Mouse (Mus musculus): Measurements from ENCODE around the gene Krtap1-5. TPM values are rescaled to one million over a fixed set of nuclear protein-coding genes. Genes with fewer than 3 reads are reported as not detected.

The Krtap1-5 gene
- polyA plus RNA-seq, 1 experiment from 2014 or later: not detected

DNA sequence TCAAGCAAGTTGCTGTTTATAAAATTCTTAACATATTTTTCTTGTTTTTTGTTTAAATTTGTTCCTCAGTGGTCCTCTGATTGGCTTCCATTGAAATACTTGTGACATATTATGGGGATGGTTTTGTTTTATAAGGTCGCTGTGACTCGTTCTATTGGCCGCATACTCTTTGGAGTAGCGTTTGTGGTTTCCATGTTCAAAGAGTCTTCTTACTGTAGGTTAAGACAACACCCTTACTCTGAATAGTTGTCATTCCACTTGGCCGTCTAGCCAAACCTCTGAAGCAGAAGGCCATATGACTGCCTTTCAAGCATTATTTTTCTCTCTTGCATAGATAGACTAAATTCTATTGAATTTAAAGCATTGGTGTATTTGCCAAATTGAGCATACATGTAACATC, 235 bp upstream of the Krtap1-5 start:
- H3K4me1 ChIP-seq: no peaks in the 10 kb centered on the region
- no peak overlapping the region for H3K4me2 ChIP-seq (replicated peaks)
- no peak overlapping the region for H3K27ac ChIP-seq (replicated peaks)
- no peak for ATAC-seq (ENCODE audit: low FRiP score, low read depth)
- H3K36me3 ChIP-seq: no peaks in the 10 kb centered on the region
- no peak overlapping the region for H3K9ac ChIP-seq (replicated peaks)
- WGBS: 94% methylated on average over 5 of the region's 5 CpGs
- H3K4me3 ChIP-seq: no peak overlapping the region
- no peaks in the 10 kb centered on the region for H3K27me3 ChIP-seq
- no peaks in the 10 kb centered on the region for H3K9me3 ChIP-seq

GRCm38 (mm10) chr11:99574106-99574505, 6.7 kb downstream of the Krtap1-5 start:
- no peak overlapping the region for H3K27ac ChIP-seq (replicated peaks)
- no peaks in the 10 kb centered on the region for H3K9me3 ChIP-seq
- WGBS: 1% methylated on average over 7 of the region's 7 CpGs
- H3K4me2 ChIP-seq (replicated peaks): peak overlapping the region; percentile 37
- H3K27me3 ChIP-seq: no peaks in the 10 kb centered on the region
- H3K4me1 ChIP-seq: no peaks in the 10 kb centered on the region; the same call in 1 of the 2 replicates
- ATAC-seq (ENCODE audit: low FRiP score, low read depth): 0 out of 2 replicates have a peak, but pooled peaks have one; percentile 49
- H3K4me3 ChIP-seq: no peak overlapping the region; the same call in 1 of the 2 replicates
- H3K9ac ChIP-seq (replicated peaks): no peak overlapping the region
- H3K36me3 ChIP-seq: no peaks in the 10 kb centered on the region

DNA sequence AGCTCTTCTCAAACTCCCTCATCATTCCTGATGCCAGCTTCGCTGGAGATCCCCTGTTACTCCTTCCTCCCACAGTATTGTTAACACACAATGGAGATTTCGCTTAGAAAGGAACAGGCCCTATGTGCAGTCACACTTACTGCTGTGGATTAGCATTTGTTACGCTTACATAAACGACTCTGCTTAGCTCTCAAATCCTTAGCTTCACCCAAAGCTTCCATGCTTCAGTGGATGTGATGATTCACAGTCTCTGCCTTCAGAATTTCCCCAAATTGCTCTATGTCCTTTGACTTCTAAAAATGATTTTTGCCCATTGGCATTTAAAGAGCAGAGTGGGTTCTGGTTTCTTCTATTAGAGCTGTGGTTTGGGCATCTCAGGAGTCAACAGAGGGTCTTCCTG, 7.7 kb downstream of the Krtap1-5 start:
- WGBS: 16% methylated on average over 4 of the region's 4 CpGs
- Histone ChIP-seq H3K27ac (replicated peaks) (no peak overlapping the region), H3K27me3 (no peaks in the 10 kb centered on the region), H3K9me3 (no peaks in the 10 kb centered on the region), H3K4me3 (no peak overlapping the region), H3K36me3 (no peaks in the 10 kb centered on the region), H3K4me2 (replicated peaks) (peak overlapping the region; percentile 22; the same call in 1 of the 2 replicates), H3K4me1 (no peaks in the 10 kb centered on the region; the same call in 1 of the 2 replicates), H3K9ac (replicated peaks) (no peak overlapping the region)
- no peak for ATAC-seq (ENCODE audit: low FRiP score, low read depth)

GRCm38 (mm10) chr11:99566530-99566929, 14.3 kb downstream of the Krtap1-5 start, which contains the start of gene Krtap3-1:
Gene Krtap3-1 (minus strand): TSS chr11:99566630.
- ATAC-seq (ENCODE audit: low FRiP score, low read depth): no peak
- no peaks in the 10 kb centered on the region for H3K36me3 ChIP-seq
- H3K9me3 ChIP-seq: no peaks in the 10 kb centered on the region
- no peak within 1 kb of the TSS for H3K27ac ChIP-seq (replicated peaks)
- H3K4me3 ChIP-seq: no peak within 1 kb of the TSS
- no peaks in the 10 kb centered on the region for H3K27me3 ChIP-seq
- H3K4me1 ChIP-seq: no peaks in the 10 kb centered on the region
- 92% methylated on average over 7 of the region's 7 CpGs for WGBS
- no peak within 1 kb of the TSS for H3K9ac ChIP-seq (replicated peaks)
- no peak within 1 kb of the TSS for H3K4me2 ChIP-seq (replicated peaks)

DNA sequence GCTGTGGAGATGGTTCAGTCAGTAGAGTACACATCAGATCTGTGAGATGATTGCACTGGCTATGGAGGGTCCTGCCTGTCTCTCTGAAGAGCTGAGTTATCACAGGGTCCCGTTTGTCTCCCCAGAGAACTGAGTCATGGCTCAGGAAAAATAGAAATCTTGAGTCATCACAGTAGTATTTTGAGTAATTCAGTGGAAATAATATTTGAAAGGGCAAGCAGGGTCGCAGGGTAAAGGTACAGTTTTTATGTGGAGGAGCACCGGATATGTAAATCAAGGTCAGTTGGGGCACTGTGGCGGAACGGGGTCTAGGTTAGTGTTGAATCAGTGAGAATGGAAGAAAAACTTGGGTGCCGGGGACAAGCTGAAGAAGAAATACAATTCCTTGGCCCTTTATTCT, 18.2 kb downstream of the Krtap1-5 start:
- Histone ChIP-seq H3K27me3 (no peaks in the 10 kb centered on the region), H3K9ac (replicated peaks) (no peak overlapping the region), H3K27ac (replicated peaks) (no peak overlapping the region), H3K4me3 (no peak overlapping the region), H3K36me3 (no peaks in the 10 kb centered on the region), H3K4me2 (replicated peaks) (no peak overlapping the region), H3K4me1 (no peaks in the 10 kb centered on the region), H3K9me3 (no peaks in the 10 kb centered on the region)
- WGBS: 77% methylated on average over 6 of the region's 6 CpGs
- ATAC-seq (ENCODE audit: low FRiP score, low read depth): no peak

DNA sequence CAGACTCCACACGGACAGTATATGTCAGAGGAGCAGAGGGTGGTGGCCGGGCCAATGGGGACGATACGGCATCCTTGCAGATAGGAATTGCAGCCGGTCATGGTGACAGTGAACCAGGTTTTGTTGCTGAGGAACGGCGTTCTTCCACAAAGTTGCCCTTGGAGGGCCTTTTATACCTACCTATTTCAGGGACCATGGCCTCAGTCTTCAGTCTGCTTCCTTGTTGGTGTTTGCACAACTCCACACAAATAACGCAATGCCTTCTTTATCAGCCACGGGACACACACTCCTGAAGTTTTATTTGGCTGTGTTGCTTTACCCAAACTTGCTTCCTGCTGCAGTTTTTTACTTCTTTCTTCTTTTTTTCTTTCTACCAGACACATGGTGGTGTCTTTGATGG, 21.4 kb downstream of the Krtap1-5 start, which contains the start of gene Gm11939:
Gene Gm11939, minus strand, starts transcription at position 101 of the 400 bp plus-strand sequence.
- Histone ChIP-seq H3K36me3 (no peaks in the 10 kb centered on the region), H3K4me3 (no peak within 1 kb of the TSS), H3K4me2 (replicated peaks) (no peak within 1 kb of the TSS), H3K27ac (replicated peaks) (no peak within 1 kb of the TSS), H3K4me1 (no peaks in the 10 kb centered on the region), H3K9me3 (no peaks in the 10 kb centered on the region), H3K27me3 (no peaks in the 10 kb centered on the region), H3K9ac (replicated peaks) (no peak within 1 kb of the TSS)
- WGBS: 93% methylated on average over 9 of the region's 9 CpGs
- no peak for ATAC-seq (ENCODE audit: low FRiP score, low read depth)

DNA sequence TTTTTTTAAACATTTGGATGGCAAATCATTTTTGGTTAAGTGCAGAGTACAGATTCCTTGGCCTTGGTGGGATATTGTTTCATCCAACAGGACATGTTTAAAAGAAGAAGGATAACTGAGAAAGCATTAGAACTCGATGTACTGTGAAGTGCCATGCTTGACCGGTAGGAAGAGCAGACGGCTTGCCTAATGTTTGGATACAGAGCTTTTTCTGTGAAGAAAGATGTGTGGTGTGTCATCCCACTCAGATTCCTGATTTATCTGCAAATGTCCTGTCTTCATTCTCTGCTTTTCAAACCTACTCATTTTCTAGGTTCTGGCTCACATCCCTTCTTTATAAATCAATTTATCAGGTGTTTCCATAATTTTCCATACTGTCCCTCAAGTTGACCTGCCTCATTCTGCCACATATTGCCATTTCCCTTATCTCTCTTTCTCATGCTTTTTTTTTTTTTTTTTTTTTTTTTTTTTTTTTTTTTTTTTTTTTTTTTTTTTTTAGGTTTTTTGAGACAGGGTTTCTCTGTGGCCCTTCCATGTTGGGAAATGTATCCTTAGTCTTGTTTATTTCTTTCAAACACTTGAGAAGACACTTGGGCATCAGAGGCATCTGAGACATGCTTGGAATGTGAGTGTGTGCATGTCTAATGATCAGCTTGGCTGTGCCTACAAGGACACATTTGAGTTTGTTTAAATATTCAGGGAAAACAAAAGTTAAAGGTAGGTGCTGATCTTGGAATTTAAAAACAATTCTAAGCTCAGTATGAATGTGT, 22.7 kb downstream of the Krtap1-5 start:
- Histone ChIP-seq H3K9ac (replicated peaks) (no peak overlapping the region), H3K27ac (replicated peaks) (no peak overlapping the region), H3K4me1 (no peaks in the 10 kb centered on the region), H3K4me3 (no peak overlapping the region), H3K4me2 (replicated peaks) (no peak overlapping the region), H3K27me3 (no peaks in the 10 kb centered on the region), H3K9me3 (no peaks in the 10 kb centered on the region), H3K36me3 (no peaks in the 10 kb centered on the region)
- 84% methylated on average over 3 of the region's 3 CpGs for WGBS
- ATAC-seq (ENCODE audit: low FRiP score, low read depth): no peak

- ATAC-seq (ENCODE audit: low FRiP score, low read depth): no peak
- Histone ChIP-seq H3K4me1 (no peaks in the 10 kb centered on the region), H3K27me3 (no peaks in the 10 kb centered on the region), H3K9ac (replicated peaks) (no peak within 1 kb of the TSS), H3K4me3 (no peak within 1 kb of the TSS), H3K9me3 (no peaks in the 10 kb centered on the region), H3K27ac (replicated peaks) (no peak within 1 kb of the TSS), H3K4me2 (replicated peaks) (no peak within 1 kb of the TSS), H3K36me3 (no peaks in the 10 kb centered on the region)
- WGBS: 88% methylated on average over 2 of the region's 2 CpGs
Measured at GRCm38 (mm10) chr11:99556753-99557152, 24.1 kb downstream of the Krtap1-5 start, which contains the start of gene Krtap3-2. Gene Krtap3-2 (minus strand): TSS chr11:99556853.

DNA sequence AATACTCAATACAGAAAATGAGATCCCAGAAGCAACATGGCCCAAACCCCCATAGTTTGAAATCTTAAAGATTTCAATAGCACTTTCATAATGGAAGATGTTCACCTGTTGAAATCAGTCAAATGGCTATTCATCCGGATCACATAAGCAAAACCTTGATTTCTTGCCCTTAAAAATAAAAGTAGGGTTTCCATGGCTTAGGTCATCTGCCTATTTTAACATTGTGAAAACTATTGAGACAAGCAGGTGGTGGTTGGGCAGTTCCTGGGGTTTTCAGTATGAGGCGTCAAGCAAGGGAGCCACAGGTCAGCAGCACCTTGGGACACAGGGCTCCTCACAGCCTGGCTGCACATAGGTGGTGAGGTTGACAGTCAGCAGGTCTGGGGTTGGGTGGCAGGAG, 24.6 kb downstream of the Krtap1-5 start:
- no peak overlapping the region for H3K9ac ChIP-seq (replicated peaks)
- H3K27me3 ChIP-seq: no peaks in the 10 kb centered on the region
- H3K36me3 ChIP-seq: no peaks in the 10 kb centered on the region
- ATAC-seq (ENCODE audit: low FRiP score, low read depth): no peak
- 86% methylated on average over 2 of the region's 2 CpGs for WGBS
- no peak overlapping the region for H3K27ac ChIP-seq (replicated peaks)
- no peaks in the 10 kb centered on the region for H3K4me1 ChIP-seq
- no peak overlapping the region for H3K4me2 ChIP-seq (replicated peaks)
- H3K9me3 ChIP-seq: no peaks in the 10 kb centered on the region
- no peak overlapping the region for H3K4me3 ChIP-seq

DNA sequence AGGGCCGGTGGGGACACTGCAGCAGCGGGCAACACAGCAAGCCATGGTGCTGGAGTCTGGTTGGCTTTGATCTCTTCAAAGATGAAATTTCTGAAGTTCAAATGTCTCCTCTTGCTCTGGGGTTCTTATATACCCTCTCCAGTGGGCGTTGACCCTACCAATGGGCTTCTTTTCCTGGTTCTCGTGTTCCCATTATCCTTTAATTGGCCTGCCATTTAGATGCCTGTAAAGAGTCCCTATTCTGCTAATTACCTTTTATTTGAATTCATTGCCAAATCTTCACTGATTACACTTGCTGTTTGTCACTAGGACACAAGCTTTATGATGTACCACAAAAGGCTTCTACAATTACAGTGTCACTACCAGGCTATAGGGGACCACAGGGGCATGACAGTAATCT, 30.1 kb downstream of the Krtap1-5 start, which contains the start of gene Krtap3-3:
Gene Krtap3-3, minus strand, starts transcription at position 101 of the 400 bp plus-strand sequence.
- Histone ChIP-seq H3K4me1 (no peaks in the 10 kb centered on the region), H3K27me3 (no peaks in the 10 kb centered on the region), H3K4me2 (replicated peaks) (no peak within 1 kb of the TSS), H3K36me3 (no peaks in the 10 kb centered on the region), H3K27ac (replicated peaks) (no peak within 1 kb of the TSS), H3K4me3 (no peak within 1 kb of the TSS), H3K9ac (replicated peaks) (no peak within 1 kb of the TSS), H3K9me3 (no peaks in the 10 kb centered on the region)
- no peak for ATAC-seq (ENCODE audit: low FRiP score, low read depth)
- 73% methylated on average over 4 of the region's 4 CpGs for WGBS

DNA sequence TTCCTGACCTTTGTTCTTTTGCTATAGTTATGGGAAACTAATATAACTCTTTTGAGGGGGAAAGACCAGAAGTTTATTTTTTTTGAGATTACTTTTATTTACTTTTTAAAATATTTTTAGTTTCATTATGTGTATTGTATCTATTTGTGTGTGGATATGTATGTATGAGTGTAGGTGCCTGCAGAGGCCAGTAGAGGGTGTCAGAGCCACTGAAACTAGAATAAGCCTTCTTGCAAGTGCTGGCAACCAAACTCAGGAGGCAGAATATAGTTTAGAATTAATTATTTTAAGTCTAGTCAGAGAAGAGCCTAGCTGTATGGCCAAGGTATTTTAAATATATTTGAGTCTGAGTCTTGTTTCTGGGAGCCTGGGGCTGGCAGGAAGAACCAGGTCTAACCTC, 32.9 kb downstream of the Krtap1-5 start:
- Histone ChIP-seq H3K27me3 (no peaks in the 10 kb centered on the region), H3K27ac (replicated peaks) (no peak overlapping the region), H3K36me3 (no peaks in the 10 kb centered on the region), H3K4me2 (replicated peaks) (no peak overlapping the region), H3K4me1 (no peaks in the 10 kb centered on the region), H3K4me3 (no peak overlapping the region), H3K9me3 (no peaks in the 10 kb centered on the region), H3K9ac (replicated peaks) (no peak overlapping the region)
- ATAC-seq (ENCODE audit: low FRiP score, low read depth): no peak

DNA sequence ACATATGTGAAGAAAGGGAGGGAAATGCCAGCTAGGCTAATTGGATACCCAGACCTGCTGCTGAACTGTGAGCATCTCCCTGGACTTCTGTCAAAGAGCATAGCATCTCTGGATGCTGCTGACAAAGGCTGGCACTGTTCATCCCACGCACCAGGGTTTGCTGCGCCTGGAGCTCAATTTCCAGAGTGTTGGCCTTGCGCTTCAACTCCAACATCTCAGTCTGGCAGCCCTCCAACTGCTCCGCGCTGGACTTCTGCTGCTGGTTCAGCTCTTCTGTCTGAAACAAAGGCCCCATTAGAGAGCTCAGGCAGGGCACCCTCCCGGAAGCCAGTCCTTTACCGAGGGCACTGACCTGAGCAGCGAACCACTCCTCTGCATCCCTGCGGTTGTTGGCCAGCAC, 41.1 kb downstream of the Krtap1-5 start:
- H3K27me3 ChIP-seq: no peaks in the 10 kb centered on the region
- no peaks in the 10 kb centered on the region for H3K9me3 ChIP-seq
- 75% methylated on average over 9 of the region's 9 CpGs for WGBS
- no peak overlapping the region for H3K9ac ChIP-seq (replicated peaks)
- H3K4me2 ChIP-seq (replicated peaks): no peak overlapping the region
- H3K36me3 ChIP-seq: no peaks in the 10 kb centered on the region
- ATAC-seq (ENCODE audit: low FRiP score, low read depth): no peak
- H3K4me3 ChIP-seq: no peak overlapping the region
- no peak overlapping the region for H3K27ac ChIP-seq (replicated peaks)
- H3K4me1 ChIP-seq: 0 out of 2 replicates have a peak, but pooled peaks cover 7% of the 10 kb centered on the region
